Mouse (Mus musculus): ENCODE results near the gene Vmn1r231.

- TF ChIP-seq CTCF (IDR thresholded peaks at IDR 0.05; ENCODE audit: insufficient read depth, low read length) = no peak
- TF ChIP-seq POLR2A (IDR thresholded peaks at IDR 0.05; ENCODE audit: borderline replicate concordance, extremely low read depth, low read depth, low read length) = no peak
Observed at GRCm38 (mm10) chr17:20944226-20944625, 39.3 kb upstream of the Vmn1r231 start.
